Mouse (Mus musculus) megakaryocyte, embryonic 14.5 days (primary cell): Measurements from ENCODE around the gene Dnase1l1.

ENCODE experiments used
- FLI1 ChIP-seq: IDR thresholded peaks from 2 replicates; pipeline ENCODE4 v1.6.1; 2012; ENCODE audit warnings: low read length, inconsistent platforms, mixed read lengths
- GATA1 ChIP-seq: IDR thresholded peaks from 3 replicates; pipeline ENCODE4 v1.6.1; 2012; ENCODE audit warnings: mixed read lengths, low read length, inconsistent platforms, borderline replicate concordance

- TF ChIP-seq GATA1, result no peak
- TF ChIP-seq FLI1, result no peak
Measured at GRCm38 (mm10) chrX:74330166-74330930, 48.2 kb upstream of the Dnase1l1 start.
